ENCODE assay signal across 10 mouse cellular contexts in genomic region chr1:120331841-120332240, GRCm38 (mm10). TPM values are rescaled to one million over a fixed set of nuclear protein-coding genes. Genes with fewer than 3 reads are reported as not detected.
DNase-seq lines count a peak whose midpoint lies in the region; ATAC-seq and TF ChIP-seq lines count a peak whose summit lies in the region.
"Had no signal": no experiment of that assay in that cellular context is flagged by ENCODE, and none has a peak within 500 bp of the region (broad histone marks: within the 10 kb centered on the region; RNA-seq: fewer than 3 reads in every experiment).

No protein-coding gene starts in this region.

- no peak overlapping the region for H3K27ac ChIP-seq in hindbrain, embryonic 11.5 days (ENCODE audit: low read depth, low read length)
- no peak overlapping the region for H3K27ac ChIP-seq in hindbrain, embryonic 16.5 days (ENCODE audit: low read depth, low read length)
- no peak overlapping the region for H3K27ac ChIP-seq in MEL (ENCODE audit: control insufficient read depth, low read depth, low read length)
- H3K27ac ChIP-seq: heart, embryonic 15.5 days; neural tube, embryonic 12.5 days had no signal

- H3K79me2 ChIP-seq in MEL (ENCODE audit: control insufficient read depth, insufficient read depth, low read length, poor library complexity): no peaks in the 10 kb centered on the region

- 34% methylated on average over 6 of the region's 6 CpGs for WGBS in hindbrain, embryonic 11.5 days
- 49% methylated on average over 6 of the region's 6 CpGs for WGBS in hindbrain, embryonic 16.5 days

- H3K36me3 ChIP-seq in hindbrain, embryonic 11.5 days (ENCODE audit: control insufficient read depth, insufficient read depth, low read length): no peaks in the 10 kb centered on the region
- H3K36me3 ChIP-seq in hindbrain, embryonic 16.5 days (ENCODE audit: control insufficient read depth, insufficient read depth, low read length): no peaks in the 10 kb centered on the region
- no peaks in the 10 kb centered on the region for H3K36me3 ChIP-seq in MEL (ENCODE audit: control insufficient read depth in 1 of 2, insufficient read depth in 2 of 2, low read length in 2 of 2)
- H3K36me3 ChIP-seq: heart, embryonic 15.5 days; neural tube, embryonic 12.5 days had no signal

- no peak for ATAC-seq in hindbrain, embryonic 11.5 days (ENCODE audit: low FRiP score)
- ATAC-seq in hindbrain, embryonic 16.5 days: no peak

- no peak for TF ChIP-seq POLR2A in MEL (IDR thresholded peaks at IDR 0.05; ENCODE audit: control insufficient read depth in 1 of 2, insufficient read depth in 1 of 2, low read depth in 1 of 2, low read length in 2 of 2, poor library complexity in 1 of 2)

- no peak for TF ChIP-seq RAD21 in MEL (IDR thresholded peaks at IDR 0.05; ENCODE audit: low read depth, low read length)

- no peak overlapping the region for H3K4me3 ChIP-seq in hindbrain, embryonic 11.5 days (ENCODE audit: low read depth, low read length)
- no peak overlapping the region for H3K4me3 ChIP-seq in hindbrain, embryonic 16.5 days (ENCODE audit: low read length)
- H3K4me3 ChIP-seq in MEL (ENCODE audit: control insufficient read depth in 1 of 2, insufficient read depth in 1 of 2, low read depth in 2 of 2, low read length in 2 of 2): no peak overlapping the region
- H3K4me3 ChIP-seq: heart, embryonic 15.5 days; neural tube, embryonic 12.5 days had no signal

- H3K9me3 ChIP-seq in hindbrain, embryonic 11.5 days (ENCODE audit: control insufficient read depth, low read length): no peaks in the 10 kb centered on the region
- no peaks in the 10 kb centered on the region for H3K9me3 ChIP-seq in hindbrain, embryonic 16.5 days (ENCODE audit: control insufficient read depth, low read length)
- H3K9me3 ChIP-seq in MEL (replicated peaks; ENCODE audit: insufficient read depth, low read length): no peaks in the 10 kb centered on the region
- H3K9me3 ChIP-seq: heart, embryonic 15.5 days; neural tube, embryonic 12.5 days had no signal

- no peaks in the 10 kb centered on the region for H3K4me1 ChIP-seq in hindbrain, embryonic 11.5 days (replicated peaks; ENCODE audit: control insufficient read depth, insufficient read depth, low read length)
- no peaks in the 10 kb centered on the region for H3K4me1 ChIP-seq in hindbrain, embryonic 16.5 days (ENCODE audit: control insufficient read depth, insufficient read depth, low read depth, low read length)
- H3K4me1 ChIP-seq in MEL (ENCODE audit: control insufficient read depth in 1 of 2, insufficient read depth in 2 of 2, low read length in 2 of 2): no peaks in the 10 kb centered on the region
- H3K4me1 ChIP-seq: heart, embryonic 15.5 days; neural tube, embryonic 12.5 days had no signal

- TF ChIP-seq CTCF in MEL (IDR thresholded peaks at IDR 0.05 in 2 of 3, conservative IDR thresholded peaks at IDR 0.05 in 1 of 3; ENCODE audit: control insufficient read depth in 1 of 3, insufficient read depth in 1 of 3, low read depth in 2 of 3, low read length in 3 of 3, poor library complexity in 1 of 3, severe bottlenecking in 1 of 3): no peak

- no peak overlapping the region for H3K9ac ChIP-seq in hindbrain, embryonic 11.5 days (ENCODE audit: low read depth, low read length)
- H3K9ac ChIP-seq in hindbrain, embryonic 16.5 days (ENCODE audit: low read depth, low read length): no peak overlapping the region
- no peak overlapping the region for H3K9ac ChIP-seq in MEL (ENCODE audit: control insufficient read depth, low read depth, low read length, poor library complexity, severe bottlenecking)
- H3K9ac ChIP-seq: heart, embryonic 15.5 days; neural tube, embryonic 12.5 days had no signal

- TF ChIP-seq EP300 in MEL (IDR thresholded peaks at IDR 0.05; ENCODE audit: low read depth in 1 of 2, low read length in 2 of 2): no peak

- H3K4me2 ChIP-seq in hindbrain, embryonic 11.5 days (replicated peaks; ENCODE audit: low read depth, low read length): no peak overlapping the region
- no peak overlapping the region for H3K4me2 ChIP-seq in hindbrain, embryonic 16.5 days (ENCODE audit: low read length)
- H3K4me2 ChIP-seq: heart, embryonic 15.5 days; neural tube, embryonic 12.5 days had no signal

- peak; percentile 66 for DNase-seq in hindbrain, embryonic 11.5 days (ENCODE audit: low spot score)
- DNase-seq in MEL (ENCODE audit: low read depth, low spot score): peak; percentile 51
- DNase-seq in embryo, embryonic 9.5 days (ENCODE audit: extremely low spot score): peak; percentile 61
- DNase-seq in lung, postnatal 10 days: peak; percentile 46
- no peak for DNase-seq in MN1 (ENCODE audit: low spot score)
- no peak for DNase-seq in right cerebral cortex, postnatal 25 days
- no peak for DNase-seq in left cerebral cortex, adult 18-20 months (ENCODE audit: low spot score in 2 of 2)

- no peaks in the 10 kb centered on the region for H3K27me3 ChIP-seq in hindbrain, embryonic 11.5 days (ENCODE audit: control insufficient read depth, insufficient read depth, low read length)
- peaks cover 7% of the 10 kb centered on the region for H3K27me3 ChIP-seq in hindbrain, embryonic 16.5 days (replicated peaks; ENCODE audit: control insufficient read depth, insufficient read depth, low read length)
- H3K27me3 ChIP-seq in MEL (ENCODE audit: control insufficient read depth in 1 of 2, insufficient read depth in 2 of 2, low read length in 2 of 2): no peaks in the 10 kb centered on the region

TF ChIP-seq in MEL, 35 proteins besides CTCF, POLR2A, EP300 and RAD21:
- TF ChIP-seq MXI1 (IDR thresholded peaks at IDR 0.05; ENCODE audit: low read depth, low read length) (no peak), TBP (IDR thresholded peaks at IDR 0.05; ENCODE audit: low read depth, low read length) (no peak), GABPA (IDR thresholded peaks at IDR 0.05; ENCODE audit: low read depth, low read length) (no peak), MEF2A (IDR thresholded peaks at IDR 0.05; ENCODE audit: extremely low read depth, insufficient replicate concordance, low read depth, low read length, poor library complexity, severe bottlenecking) (no peak), USF1 (IDR thresholded peaks at IDR 0.05; ENCODE audit: low read depth, low read length) (no peak), ZMIZ1 (IDR thresholded peaks at IDR 0.05; ENCODE audit: low read depth, low read length) (no peak), CHD1 (IDR thresholded peaks at IDR 0.05; ENCODE audit: low read depth, low read length) (no peak), SIN3A (IDR thresholded peaks at IDR 0.05; ENCODE audit: low read length) (no peak), POLR2AphosphoS2 (IDR thresholded peaks at IDR 0.05; ENCODE audit: low read length) (no peak)

RNA-seq across cellular contexts. Expression of gene C1ql2, which starts 8.5 kb away (rescaled TPM):
- 0.57 and 1.1 TPM in 2 replicates for polyA plus RNA-seq in hindbrain, embryonic 11.5 days (2014; fragmentation: Nextera tagmentation; extraction: Ambion mirVana)
- 5.4 and 5.8 TPM in 2 replicates for polyA plus RNA-seq in hindbrain, embryonic 16.5 days (2015; fragmentation: Nextera tagmentation; extraction: Ambion mirVana)
- total RNA-seq in MEL (2012; rRNA removed): not detected in 2 replicates
- polyA plus RNA-seq in MEL (2012; ENCODE audit: insufficient read depth in 1 of 2, insufficient read length in 2 of 2, low read depth in 1 of 2, low replicate concordance in 2 of 2, missing spikeins in 1 of 2): not detected
- 1 to 10 TPM; 3.2 to 3.7 TPM for total RNA-seq in left cerebral cortex, adult 18-20 months (2021)
- polyA plus RNA-seq: heart, embryonic 15.5 days had no signal

RNA-seq across cellular contexts. Expression of gene Steap3, which starts 59.3 kb away (rescaled TPM):
- 3.4 and 3.8 TPM in 2 replicates for polyA plus RNA-seq in hindbrain, embryonic 11.5 days (2014; fragmentation: Nextera tagmentation; extraction: Ambion mirVana)
- 4.9 and 5.1 TPM in 2 replicates for polyA plus RNA-seq in hindbrain, embryonic 16.5 days (2015; fragmentation: Nextera tagmentation; extraction: Ambion mirVana)
- 83.2 and 101 TPM in 2 replicates for total RNA-seq in MEL (2012; rRNA removed)
- 10 to 100 TPM; 50.2 to 98.2 TPM for polyA plus RNA-seq in MEL (2012; ENCODE audit: insufficient read depth in 1 of 2, insufficient read length in 2 of 2, low read depth in 1 of 2, low replicate concordance in 2 of 2, missing spikeins in 1 of 2)
- 1 to 10 TPM; 4.8 to 5.6 TPM for total RNA-seq in left cerebral cortex, adult 18-20 months (2021)

Comparison
In these comparisons a context has a peak if more than half of its experiments do, and no peak if none do; other contexts are left out.
1. DNase-seq: peak in hindbrain, embryonic 11.5 days (single experiment), MEL (single experiment), embryo, embryonic 9.5 days (single experiment) and lung, postnatal 10 days (single experiment); none in MN1 (single experiment), right cerebral cortex, postnatal 25 days (single experiment) and left cerebral cortex, adult 18-20 months (0 of 2).